Mouse (Mus musculus) myocyte (in vitro differentiated cells): ENCODE data around the gene 3100002H09Rik.

Source experiments
- CEBPB ChIP-seq: IDR thresholded peaks from 2 replicates; pipeline ENCODE4 v1.6.1; 2011; ENCODE audit warnings: mild to moderate bottlenecking, moderate library complexity; ENCODE audit not compliant: poor library complexity, insufficient read depth, severe bottlenecking
- E2F4 ChIP-seq: IDR thresholded peaks from one replicate; pipeline ENCODE4 v1.6.1; 2011; ENCODE audit warnings: mild to moderate bottlenecking, control low read depth, moderate library complexity; ENCODE audit not compliant: insufficient read depth
- MAX ChIP-seq: IDR thresholded peaks from one replicate; pipeline ENCODE4 v1.6.1; 2011; ENCODE audit warnings: low read depth, mild to moderate bottlenecking, control low read depth
- MYOG ChIP-seq, 3 experiments: IDR thresholded peaks; one replicate each; pipeline ENCODE4 v1.6.1; 2011; ENCODE audit warnings: control low read depth in 2 of 3, low read depth in 2 of 3, mild to moderate bottlenecking in 2 of 3; ENCODE audit not compliant: insufficient read length in 2 of 3, control insufficient read depth in 1 of 3, insufficient read depth in 1 of 3
- POLR2A ChIP-seq: IDR thresholded peaks from one replicate; pipeline ENCODE4 v1.6.1; 2011; ENCODE audit warnings: low read depth, mild to moderate bottlenecking, control low read depth, moderate library complexity; ENCODE audit not compliant: insufficient read length
- SRF ChIP-seq: IDR thresholded peaks from one replicate; pipeline ENCODE4 v1.6.1; 2011; ENCODE audit warnings: low read depth; ENCODE audit not compliant: control insufficient read depth, insufficient read length
- TCF12 ChIP-seq: IDR thresholded peaks from one replicate; pipeline ENCODE4 v1.6.1; 2011; ENCODE audit warnings: mild to moderate bottlenecking, control low read depth; ENCODE audit not compliant: poor library complexity, insufficient read depth, severe bottlenecking
- USF1 ChIP-seq: IDR thresholded peaks from one replicate; pipeline ENCODE4 v1.6.1; 2011; ENCODE audit warnings: low read depth, mild to moderate bottlenecking, control low read depth, moderate library complexity

DNA sequence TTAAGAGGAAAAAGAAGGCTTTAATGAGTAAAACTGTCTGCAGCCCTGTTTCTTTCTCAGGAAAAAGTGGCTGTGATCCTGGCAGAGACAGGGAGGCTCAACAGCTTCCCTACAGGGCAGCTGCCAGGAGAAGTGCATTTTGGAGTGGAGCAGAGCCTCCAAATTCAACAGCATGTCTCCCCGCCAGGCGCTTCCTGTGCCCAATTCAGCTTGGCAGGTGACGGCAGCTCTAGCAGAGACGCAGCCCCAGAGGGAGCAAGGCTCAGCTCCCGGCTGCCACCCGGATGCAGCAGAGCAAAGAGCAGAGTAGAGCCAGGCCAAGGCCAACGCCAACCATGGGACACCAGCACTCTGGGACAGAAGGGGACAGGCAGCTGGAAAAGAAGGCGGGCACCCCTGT lies 3.4 kb downstream of the 3100002H09Rik start:
- TF ChIP-seq POLR2A = no peak
- no peak for TF ChIP-seq MYOG (IDR thresholded peaks at IDR 0.05; ENCODE audit: control insufficient read depth in 1 of 3, insufficient read depth in 1 of 3, insufficient read length in 2 of 3, low read depth in 2 of 3)
- no peak for TF ChIP-seq TCF12
- TF ChIP-seq E2F4 = no peak
- no peak for TF ChIP-seq SRF
- TF ChIP-seq USF1 = no peak
- no peak for TF ChIP-seq MAX
- TF ChIP-seq CEBPB = no peak
